Mouse (Mus musculus) limb, embryonic 14.5 days (tissue): ENCODE results near the gene Hoxc5. TPM values are rescaled to one million over a fixed set of nuclear protein-coding genes. Genes with fewer than 3 reads are reported as not detected.

Experiments used
- ATAC-seq: fragments of 200-750 bp; cut with Nextera tagmentation; 2 replicates; pipeline ENCODE4 v1.8.0; 2017; ENCODE audit warnings: low read depth, moderate number of reproducible peaks, moderate TSS enrichment; ENCODE audit not compliant: low FRiP score
- DNase-seq: peaks from one replicate; pipeline ENCODE4 v3.0.0-alpha.2; 2015; ENCODE audit warnings: low spot score
- H3K27ac ChIP-seq: fragments of 300-500 bp; sonication (generic); replicated peaks from 2 replicates; pipeline ENCODE4 v1.5.1; 2014; ENCODE audit warnings: low read depth, mild to moderate bottlenecking, low read length, moderate library complexity, mixed read lengths
- H3K27me3 ChIP-seq: fragments of 300-500 bp; sonication (generic); 2 replicates; pipeline ENCODE4 v1.6.1; 2014; ENCODE audit warnings: low read length, mixed read lengths; ENCODE audit not compliant: control insufficient read depth, insufficient read depth
- H3K36me3 ChIP-seq: fragments of 300-500 bp; sonication (generic); 2 replicates; pipeline ENCODE4 v1.6.1; 2014; ENCODE audit warnings: mild to moderate bottlenecking, low read length, moderate library complexity, mixed read lengths; ENCODE audit not compliant: control insufficient read depth, insufficient read depth
- H3K4me1 ChIP-seq: fragments of 300-500 bp; sonication (generic); 2 replicates; pipeline ENCODE4 v1.6.1; 2014; ENCODE audit warnings: antibody characterized with exemption, low read length, mixed read lengths; ENCODE audit not compliant: control insufficient read depth, insufficient read depth
- H3K4me2 ChIP-seq: fragments of 300-500 bp; sonication (generic); replicated peaks from 2 replicates; pipeline ENCODE4 v1.6.1; 2014; ENCODE audit warnings: low read depth, mild to moderate bottlenecking, low read length, moderate library complexity; ENCODE audit not compliant: severe bottlenecking
- H3K4me3 ChIP-seq: fragments of 300-500 bp; sonication (generic); replicated peaks from 2 replicates; pipeline ENCODE4 v1.5.1; 2014; ENCODE audit warnings: low read length
- H3K9ac ChIP-seq: fragments of 300-500 bp; sonication (generic); 2 replicates; pipeline ENCODE4 v1.6.1; 2014; ENCODE audit warnings: mild to moderate bottlenecking, low read depth, low read length, moderate library complexity; ENCODE audit not compliant: severe bottlenecking
- H3K9me3 ChIP-seq: fragments of 300-500 bp; sonication (generic); 2 replicates; pipeline ENCODE4 v1.6.1; 2016; ENCODE audit warnings: low read length; ENCODE audit not compliant: control insufficient read depth
- POLR2A ChIP-seq: fragments of 200-500 bp; IDR thresholded peaks from 2 replicates; pipeline ENCODE4 v1.8.0; 2012; ENCODE audit warnings: inconsistent platforms, mild to moderate bottlenecking, moderate library complexity, borderline replicate concordance; ENCODE audit not compliant: insufficient read depth, insufficient read length; ENCODE audit errors: extremely low read depth
- WGBS: fragments of 180-500 bp; shearing (Covaris S2); extraction: QIAGEN DNeasy Blood & Tissue Kit; methylation state at CpG from one replicate; pipeline ENCODE4 v1.1.7; 2014; 5-methylcytosine and 5-hydroxymethylcytosine counted together
- polyA plus RNA-seq, 2 experiments: library from polyadenylated mRNA; depleted of rRNA in 1 of 2; stranded (reverse) in 1 of 2; unstranded in 1 of 2; fragments of >200 nt; fragmentation: Nextera tagmentation in 1 of 2; extraction: Ambion mirVana in 1 of 2; gene quantifications; 2 replicates each; pipeline versions ENCODE4 v1.2.1 to v1.2.3; 2012 to 2014

Hoxc5 gene
- polyA plus RNA-seq, 2 experiments: 3.5 to 9.0 TPM

DNA sequence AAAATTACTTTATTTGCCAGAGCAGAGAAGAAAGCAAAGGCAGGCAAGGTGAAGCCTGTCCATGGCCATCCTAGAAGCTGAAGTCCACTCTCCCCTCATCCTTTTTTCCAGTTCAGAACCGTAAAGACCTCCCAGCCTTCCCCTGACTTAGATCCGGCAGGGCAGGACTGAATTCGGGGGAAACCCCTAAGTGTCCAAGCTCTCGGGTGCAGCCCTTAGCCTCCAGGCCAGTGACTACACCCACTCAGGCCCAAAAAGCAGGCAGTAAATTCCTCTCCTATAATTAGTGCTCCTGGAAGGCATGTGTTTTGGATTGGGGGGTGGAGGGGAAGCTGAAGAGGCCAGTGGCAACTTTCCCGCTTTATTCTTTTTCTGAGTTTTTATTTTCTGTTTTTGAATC lies 38.6 kb downstream of the Hoxc5 start:
- no peak for TF ChIP-seq POLR2A
- no peak overlapping the region for H3K27ac ChIP-seq
- H3K4me1 ChIP-seq: peaks cover 6% of the 10 kb centered on the region; the same call in 1 of the 2 replicates
- WGBS: 11% methylated on average over 5 of the region's 5 CpGs
- H3K27me3 ChIP-seq: peaks cover 97% of the 10 kb centered on the region
- no peaks in the 10 kb centered on the region for H3K36me3 ChIP-seq
- no peak for DNase-seq
- H3K9ac ChIP-seq: no peak overlapping the region
- peak overlapping the region; percentile 2 for H3K4me2 ChIP-seq
- no peak overlapping the region for H3K4me3 ChIP-seq
- no peak for ATAC-seq
- no peaks in the 10 kb centered on the region for H3K9me3 ChIP-seq

DNA sequence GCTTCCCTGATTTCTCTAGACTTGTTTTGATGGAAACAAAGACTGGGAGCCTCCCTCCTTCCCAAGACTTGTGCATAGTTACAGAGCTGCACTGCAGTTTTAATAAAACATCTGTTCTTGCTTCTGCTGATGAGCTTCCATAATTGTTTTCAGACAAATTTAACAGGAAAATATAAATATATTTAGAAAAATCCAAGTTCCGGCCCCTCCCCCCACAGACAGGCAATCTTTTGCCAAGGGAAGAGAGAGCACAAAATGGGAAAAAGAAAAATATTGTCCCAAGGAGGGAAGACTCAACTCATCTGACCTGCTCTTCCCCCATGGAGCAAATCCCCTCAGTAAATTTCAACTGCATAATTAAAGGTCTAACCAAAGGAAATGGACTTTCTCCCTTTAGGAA lies 39.1 kb downstream of the Hoxc5 start:
- ATAC-seq: no peak
- H3K9me3 ChIP-seq: no peaks in the 10 kb centered on the region
- no peak overlapping the region for H3K27ac ChIP-seq
- no peak overlapping the region for H3K9ac ChIP-seq
- no peaks in the 10 kb centered on the region for H3K36me3 ChIP-seq
- no peak overlapping the region for H3K4me3 ChIP-seq
- H3K27me3 ChIP-seq: peaks cover 97% of the 10 kb centered on the region
- no peak for DNase-seq
- peak overlapping the region; percentile 2; the same call in 1 of the 2 replicates for H3K4me2 ChIP-seq
- 14% methylated on average over 1 of the region's 1 CpGs for WGBS
- H3K4me1 ChIP-seq: peaks cover 4% of the 10 kb centered on the region; the same call in 1 of the 2 replicates
- no peak for TF ChIP-seq POLR2A

DNA sequence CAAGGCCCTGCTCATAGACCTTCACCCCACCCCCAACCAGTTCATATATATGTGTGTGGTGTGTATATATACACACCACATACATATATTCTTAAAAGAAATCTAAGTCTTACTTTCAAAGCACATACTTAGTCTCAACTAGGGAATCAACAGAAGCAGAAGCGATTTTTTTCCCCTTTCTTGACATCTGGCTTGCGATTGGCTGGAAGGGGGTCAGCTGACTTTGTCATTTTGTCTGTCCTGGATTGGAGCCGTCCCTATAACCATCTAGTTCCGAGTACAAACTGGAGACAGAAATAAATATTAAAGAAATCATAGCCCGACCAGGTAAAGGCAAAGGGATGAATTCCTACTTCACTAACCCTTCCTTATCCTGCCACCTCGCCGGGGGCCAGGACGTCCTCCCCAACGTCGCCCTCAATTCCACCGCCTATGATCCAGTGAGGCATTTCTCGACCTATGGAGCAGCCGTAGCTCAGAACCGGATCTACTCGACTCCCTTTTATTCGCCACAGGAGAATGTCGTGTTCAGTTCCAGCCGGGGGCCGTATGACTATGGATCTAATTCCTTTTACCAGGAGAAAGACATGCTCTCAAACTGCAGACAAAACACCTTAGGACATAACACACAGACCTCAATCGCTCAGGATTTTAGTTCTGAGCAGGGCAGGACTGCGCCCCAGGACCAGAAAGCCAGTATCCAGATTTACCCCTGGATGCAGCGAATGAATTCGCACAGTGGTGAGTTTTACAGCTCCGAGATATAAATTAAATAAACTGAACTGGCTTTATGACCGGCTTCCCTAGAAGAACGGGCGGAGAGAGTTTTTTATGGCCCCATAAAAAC lies 42.2 kb downstream of the Hoxc5 start:
- no peak for DNase-seq
- H3K36me3 ChIP-seq: no peaks in the 10 kb centered on the region
- H3K27me3 ChIP-seq: peaks cover 97% of the 10 kb centered on the region
- peak overlapping the region; percentile 25; the same call in 1 of the 2 replicates for H3K9ac ChIP-seq
- peak overlapping the region; percentile 33 for H3K4me2 ChIP-seq
- H3K27ac ChIP-seq: no peak overlapping the region
- no peaks in the 10 kb centered on the region for H3K9me3 ChIP-seq
- H3K4me3 ChIP-seq: peak overlapping the region; percentile 21
- no peak for TF ChIP-seq POLR2A
- WGBS: 2% methylated on average over 27 of the region's 27 CpGs
- H3K4me1 ChIP-seq: peaks cover 4% of the 10 kb centered on the region; the same call in 1 of the 2 replicates
- no peak for ATAC-seq

DNA sequence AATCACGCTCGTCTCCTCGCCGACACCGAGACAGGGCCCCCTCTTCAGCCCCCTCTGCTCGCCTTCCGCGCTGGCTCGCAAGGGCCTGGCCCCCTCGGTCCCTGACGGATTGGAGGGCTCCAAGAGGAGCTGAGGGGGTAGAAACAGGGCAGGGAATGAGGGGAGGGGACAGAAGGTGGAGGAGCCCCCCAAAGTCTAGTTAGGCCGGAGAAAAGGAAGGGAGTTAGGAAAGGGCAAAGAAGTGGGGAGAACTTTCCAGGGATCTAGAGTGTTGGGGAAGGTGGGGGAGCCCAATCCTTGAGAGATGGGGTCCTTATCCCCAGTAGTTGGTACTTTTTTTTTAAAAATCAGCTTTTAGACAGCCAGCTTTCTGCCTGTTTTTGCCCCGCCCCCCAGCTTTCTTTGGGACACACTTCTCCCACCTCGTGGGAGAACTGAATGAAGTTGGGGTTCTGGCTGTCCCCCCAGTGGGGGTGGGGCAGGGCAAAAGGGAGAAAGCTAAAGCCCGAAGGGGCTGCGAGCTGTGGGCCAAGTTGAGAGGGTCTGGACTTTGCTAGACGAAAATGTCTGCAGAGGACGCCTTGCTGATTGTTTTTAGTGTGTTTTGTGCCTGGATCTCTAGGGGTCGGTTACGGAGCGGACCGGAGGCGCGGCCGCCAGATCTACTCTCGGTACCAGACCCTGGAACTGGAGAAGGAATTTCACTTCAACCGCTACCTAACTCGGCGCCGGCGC lies 43.0 kb downstream of the Hoxc5 start:
- TF ChIP-seq POLR2A: no peak
- peak overlapping the region; percentile 25; the same call in 1 of the 2 replicates for H3K9ac ChIP-seq
- 3% methylated on average over 31 of the region's 31 CpGs for WGBS

DNA sequence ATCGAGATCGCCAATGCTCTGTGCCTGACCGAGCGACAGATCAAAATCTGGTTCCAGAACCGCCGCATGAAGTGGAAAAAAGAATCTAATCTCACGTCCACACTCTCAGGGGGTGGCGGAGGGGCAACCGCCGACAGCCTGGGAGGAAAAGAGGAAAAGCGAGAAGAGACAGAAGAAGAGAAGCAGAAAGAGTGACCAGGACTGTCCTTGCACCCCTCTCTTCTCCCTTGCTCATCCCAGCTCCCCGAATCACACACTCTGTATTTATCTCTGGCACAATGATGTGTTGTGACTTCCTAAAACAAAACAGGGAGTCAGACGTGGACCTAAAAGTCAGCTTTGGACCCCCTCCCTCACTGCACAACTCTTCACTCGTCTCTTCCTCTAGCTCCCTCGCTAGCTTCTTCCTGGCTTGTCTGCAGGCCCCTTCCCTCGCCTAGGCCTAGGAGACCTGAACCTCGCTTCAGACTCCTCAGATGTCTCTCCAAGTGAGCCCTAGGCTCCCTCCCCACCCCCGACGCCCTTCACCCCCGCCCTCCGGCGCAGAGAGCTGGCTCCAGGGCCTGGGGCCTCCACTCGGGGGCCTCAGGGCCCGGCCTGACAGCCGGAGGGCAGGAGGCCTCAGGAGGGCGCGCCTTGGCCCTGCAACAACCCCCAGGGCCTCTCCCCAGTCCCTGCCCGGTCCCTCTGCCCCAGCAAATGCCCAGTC lies 43.8 kb downstream of the Hoxc5 start:
- WGBS: 9% methylated on average over 28 of the region's 28 CpGs
- H3K27me3 ChIP-seq: peaks cover 97% of the 10 kb centered on the region
- H3K9ac ChIP-seq: peak overlapping the region; percentile 32; the same call in 1 of the 2 replicates
- DNase-seq (no peak), ATAC-seq (no peak)
- no peaks in the 10 kb centered on the region for H3K36me3 ChIP-seq
- H3K9me3 ChIP-seq: no peaks in the 10 kb centered on the region
- H3K4me3 ChIP-seq: 0 out of 2 replicates have a peak overlapping the region, but pooled peaks have one; percentile 16
- peak overlapping the region; percentile 33; the same call in 1 of the 2 replicates for H3K4me2 ChIP-seq
- TF ChIP-seq POLR2A: no peak
- no peak overlapping the region for H3K27ac ChIP-seq
- H3K4me1 ChIP-seq: peaks cover 9% of the 10 kb centered on the region; the same call in 1 of the 2 replicates

More for the DNA sequence above, 43.0 kb downstream of the Hoxc5 start:
- Histone ChIP-seq H3K36me3 (no peaks in the 10 kb centered on the region), H3K27ac (no peak overlapping the region), H3K4me1 (peaks cover 9% of the 10 kb centered on the region; the same call in 1 of the 2 replicates), H3K4me2 (peak overlapping the region; percentile 33), H3K4me3 (peak overlapping the region; percentile 21), H3K9me3 (no peaks in the 10 kb centered on the region), H3K27me3 (peaks cover 97% of the 10 kb centered on the region)
- no peak for ATAC-seq
- no peak for DNase-seq
